Mouse (Mus musculus) left cerebral cortex, postnatal 36 days (tissue): ENCODE data around the gene Chchd1. TPM values are rescaled to one million over a fixed set of nuclear protein-coding genes. Genes with fewer than 3 reads are reported as not detected.

ENCODE experiments used
- DNase-seq, 2 experiments: peaks; one replicate each; pipeline ENCODE4 v3.0.0; 2021 to 2022; ENCODE audit warnings: low spot score in 2 of 2, mixed read lengths in 1 of 2
- intact Hi-C: fragments of 180-260 bp; cut with DNase I; formaldehyde crosslinking; loops from one replicate; pipeline ENCODE4 v1.15.1; 2025
- microRNA-seq: library from miRNA; unstranded; fragments of <30 nt; microRNA quantifications from one replicate; pipeline ENCODE4 v1.2.0, GENCODE M21; 2022
- total RNA-seq, 2 experiments: library from RNA; stranded (reverse); gene quantifications; 2 replicates each; pipeline ENCODE4 v1.2.3; 2021

The Chchd1 gene
- total RNA-seq, 2 experiments from 2014 or later, result 45.5 to 50.4 TPM

- no peak for DNase-seq
- intact Hi-C loops, result no loop called here
Measured at GRCm38 (mm10) chr14:20749494-20750051, 46.8 kb downstream of the Chchd1 start.

GRCm38 (mm10) chr14:20750503-20750902, 47.7 kb downstream of the Chchd1 start:
- intact Hi-C loops, result no loop called here
- DNase-seq, result no peak

- DNase-seq, result no peak
- intact Hi-C loops, result no loop called here
Measured at GRCm38 (mm10) chr14:20753792-20754191, 51.0 kb downstream of the Chchd1 start.

Small RNAs within 50 kb of the gene (microRNA-seq; reads per million reads assigned to microRNA genes)
- 0.76 reads per million for gene Mir6946

Other genes starting within 250 kb of the Chchd1 start
- gene Anxa7, start 222.9 kb upstream of the Chchd1 start, total RNA-seq, result 10 to 100 TPM; 61.6 to 69.9 TPM
- gene Mss51, start 206.1 kb upstream of the Chchd1 start, total RNA-seq, result 1 to 10 TPM in 1 of 2 experiments, under 1 TPM in 1; 0.44 to 1.1 TPM
- gene Ppp3cb, start 156.4 kb upstream of the Chchd1 start, total RNA-seq, result 100 to 1,000 TPM; 270 to 289 TPM
- gene Usp54, start 61.9 kb upstream of the Chchd1 start, total RNA-seq, result 10 to 100 TPM; 48.3 to 53.7 TPM
- not detected for gene Myoz1, start 46.5 kb upstream of the Chchd1 start, total RNA-seq
- gene Synpo2l, start 34.7 kb upstream of the Chchd1 start, total RNA-seq, result under 1 TPM; 0.27 to 0.34 TPM
- 100 to 1,000 TPM in 1 of 2 experiments, 10 to 100 TPM in 1; 94.0 to 126 TPM for gene Sec24c, start 28.7 kb upstream of the Chchd1 start, total RNA-seq
- gene Fut11, start 8.0 kb upstream of the Chchd1 start, total RNA-seq, result 10 to 100 TPM; 16.7 to 18.7 TPM
- gene Zswim8, start 4.5 kb downstream of the Chchd1 start, total RNA-seq, result 100 to 1,000 TPM; 131 to 196 TPM
- 10 to 100 TPM; 17.4 to 20.5 TPM for gene Ndst2, start 31.6 kb downstream of the Chchd1 start, total RNA-seq
- 100 to 1,000 TPM; 322 to 378 TPM for gene Camk2g, start 91.1 kb downstream of the Chchd1 start, total RNA-seq
- gene Plau, start 133.7 kb downstream of the Chchd1 start, total RNA-seq, result 1 to 10 TPM; 6.0 to 8.3 TPM
- 10 to 100 TPM; 20.5 to 26.3 TPM for gene Vcl, start 226.4 kb downstream of the Chchd1 start, total RNA-seq